Mouse (Mus musculus) neural tube, embryonic 12.5 days (tissue): Measurements from ENCODE around the gene Arid5b. TPM values are rescaled to one million over a fixed set of nuclear protein-coding genes. Genes with fewer than 3 reads are reported as not detected.

ENCODE experiments used
- ATAC-seq: fragments of 200-750 bp; cut with Nextera tagmentation; 2 replicates; pipeline ENCODE4 v1.8.0; 2017; ENCODE audit warnings: low read depth, mild to moderate bottlenecking, moderate TSS enrichment, moderate library complexity; ENCODE audit not compliant: low FRiP score
- H3K27ac ChIP-seq: fragments of 300-500 bp; sonication (generic); 2 replicates; pipeline ENCODE4 v1.5.1; 2016
- H3K27me3 ChIP-seq: fragments of 300-500 bp; sonication (generic); replicated peaks from 2 replicates; pipeline ENCODE4 v1.6.1; 2016; ENCODE audit warnings: mild to moderate bottlenecking
- H3K36me3 ChIP-seq: fragments of 300-500 bp; sonication (generic); 2 replicates; pipeline ENCODE4 v1.6.1; 2016; ENCODE audit warnings: mild to moderate bottlenecking
- H3K4me1 ChIP-seq: fragments of 300-500 bp; sonication (generic); 2 replicates; pipeline ENCODE4 v1.6.1; 2016
- H3K4me2 ChIP-seq: fragments of 300-500 bp; sonication (generic); replicated peaks from 2 replicates; pipeline ENCODE4 v1.6.1; 2016; ENCODE audit warnings: mild to moderate bottlenecking
- H3K4me3 ChIP-seq: fragments of 300-500 bp; sonication (generic); 2 replicates; pipeline ENCODE4 v1.5.1; 2016
- H3K9ac ChIP-seq: fragments of 300-500 bp; sonication (generic); 2 replicates; pipeline ENCODE4 v1.6.1; 2016; ENCODE audit warnings: mild to moderate bottlenecking
- H3K9me3 ChIP-seq: fragments of 300-500 bp; sonication (generic); 2 replicates; pipeline ENCODE4 v1.6.1; 2016; ENCODE audit warnings: mild to moderate bottlenecking
- WGBS: fragments of 180-500 bp; shearing (Covaris S2); methylation state at CpG from one replicate; pipeline ENCODE4 v1.1.7; 2016; 5-methylcytosine and 5-hydroxymethylcytosine counted together
- polyA plus RNA-seq: library from polyadenylated mRNA; unstranded; fragments of >200 nt; fragmentation: Nextera tagmentation; extraction: Ambion mirVana; gene quantifications from 2 replicates; pipeline ENCODE4 v1.2.1, GENCODE M21; 2016

Arid5b gene
- polyA plus RNA-seq, 1 experiment from 2014 or later = 18.3 TPM

GRCm38 (mm10) chr10:68281775-68282106, 3.2 kb upstream of the Arid5b start:
- H3K27ac ChIP-seq = no peak overlapping the region
- H3K36me3 ChIP-seq = no peaks in the 10 kb centered on the region
- H3K4me2 ChIP-seq = peak overlapping the region; percentile 78; the same call in 1 of the 2 replicates
- no peak overlapping the region for H3K4me3 ChIP-seq
- 7% methylated on average over 3 of the region's 3 CpGs for WGBS
- H3K4me1 ChIP-seq = peaks cover 16% of the 10 kb centered on the region
- no peak for ATAC-seq
- H3K27me3 ChIP-seq = no peaks in the 10 kb centered on the region
- H3K9me3 ChIP-seq = no peaks in the 10 kb centered on the region
- no peak overlapping the region for H3K9ac ChIP-seq

GRCm38 (mm10) chr10:68281076-68281774, 2.7 kb upstream of the Arid5b start:
- Histone ChIP-seq H3K4me1 (peaks cover 19% of the 10 kb centered on the region), H3K27me3 (no peaks in the 10 kb centered on the region), H3K36me3 (no peaks in the 10 kb centered on the region), H3K27ac (no peak overlapping the region), H3K4me3 (no peak overlapping the region), H3K9ac (no peak overlapping the region), H3K4me2 (peak overlapping the region; percentile 91; the same call in 1 of the 2 replicates), H3K9me3 (no peaks in the 10 kb centered on the region)
- no peak for ATAC-seq
- WGBS = 23% methylated on average over 6 of the region's 6 CpGs

- H3K4me2 ChIP-seq = peak overlapping the region; percentile 91
- WGBS = under 1% methylated on average over 41 of the region's 41 CpGs
- ATAC-seq = peak; percentile 8; the same call in 1 of the 2 replicates
Observed at GRCm38 (mm10) chr10:68279516-68280501, 1.3 kb upstream of the Arid5b start.

GRCm38 (mm10) chr10:68277671-68278151, 829 bp downstream of the Arid5b start:
- no peaks in the 10 kb centered on the region for H3K9me3 ChIP-seq
- H3K27me3 ChIP-seq = no peaks in the 10 kb centered on the region
- no peak overlapping the region for H3K27ac ChIP-seq
- peaks cover 20% of the 10 kb centered on the region for H3K4me1 ChIP-seq
- H3K4me2 ChIP-seq = peak overlapping the region; percentile 91
- WGBS = under 1% methylated on average over 15 of the region's 15 CpGs
- H3K9ac ChIP-seq = peak overlapping the region; percentile 69
- no peak for ATAC-seq
- peak overlapping the region; percentile 63 for H3K4me3 ChIP-seq
- no peaks in the 10 kb centered on the region for H3K36me3 ChIP-seq

More at GRCm38 (mm10) chr10:68279516-68280501, 1.3 kb upstream of the Arid5b start:
- Histone ChIP-seq H3K9ac (peak overlapping the region; percentile 69), H3K27ac (peak overlapping the region; percentile 34; the same call in 1 of the 2 replicates), H3K9me3 (no peaks in the 10 kb centered on the region), H3K27me3 (no peaks in the 10 kb centered on the region), H3K36me3 (no peaks in the 10 kb centered on the region), H3K4me1 (peaks cover 26% of the 10 kb centered on the region), H3K4me3 (peak overlapping the region; percentile 63)

- peaks cover 13% of the 10 kb centered on the region; the same call in 1 of the 2 replicates for H3K4me1 ChIP-seq
- under 1% methylated on average over 34 of the region's 34 CpGs for WGBS
- ATAC-seq = peak; percentile 57
- H3K36me3 ChIP-seq = no peaks in the 10 kb centered on the region
- no peaks in the 10 kb centered on the region for H3K27me3 ChIP-seq
- H3K9me3 ChIP-seq = no peaks in the 10 kb centered on the region
- H3K4me3 ChIP-seq = peak overlapping the region; percentile 63
- H3K27ac ChIP-seq = peak overlapping the region; percentile 74
- peak overlapping the region; percentile 91 for H3K4me2 ChIP-seq
- H3K9ac ChIP-seq = peak overlapping the region; percentile 69
Observed at GRCm38 (mm10) chr10:68276976-68277441, 1.5 kb downstream of the Arid5b start.

GRCm38 (mm10) chr10:68276350-68276975, 2.1 kb downstream of the Arid5b start:
- 0% methylated on average over 29 of the region's 29 CpGs for WGBS
- Histone ChIP-seq H3K4me2 (peak overlapping the region; percentile 91), H3K27me3 (no peaks in the 10 kb centered on the region), H3K27ac (peak overlapping the region; percentile 74), H3K9ac (peak overlapping the region; percentile 69), H3K4me3 (peak overlapping the region; percentile 63), H3K36me3 (no peaks in the 10 kb centered on the region), H3K4me1 (peaks cover 10% of the 10 kb centered on the region; the same call in 1 of the 2 replicates), H3K9me3 (no peaks in the 10 kb centered on the region)
- ATAC-seq = peak; percentile 35

GRCm38 (mm10) chr10:68274900-68275760, 3.4 kb downstream of the Arid5b start:
- H3K27ac ChIP-seq = no peak overlapping the region

GRCm38 (mm10) chr10:68269789-68270188, 8.8 kb downstream of the Arid5b start:
- 85% methylated on average over 10 of the region's 10 CpGs for WGBS

More at GRCm38 (mm10) chr10:68274900-68275760, 3.4 kb downstream of the Arid5b start:
- ATAC-seq = no peak
- Histone ChIP-seq H3K9me3 (no peaks in the 10 kb centered on the region), H3K4me1 (peaks cover 10% of the 10 kb centered on the region; the same call in 1 of the 2 replicates), H3K9ac (no peak overlapping the region), H3K4me3 (no peak overlapping the region), H3K27me3 (no peaks in the 10 kb centered on the region), H3K36me3 (no peaks in the 10 kb centered on the region), H3K4me2 (peak overlapping the region; percentile 91)
- 27% methylated on average over 18 of the region's 18 CpGs for WGBS

GRCm38 (mm10) chr10:68268629-68269028, 9.9 kb downstream of the Arid5b start:
- no peak overlapping the region for H3K4me2 ChIP-seq
- no peak overlapping the region for H3K4me3 ChIP-seq
- H3K4me1 ChIP-seq = peaks cover 4% of the 10 kb centered on the region; the same call in 1 of the 2 replicates
- no peak overlapping the region for H3K27ac ChIP-seq
- no peaks in the 10 kb centered on the region for H3K9me3 ChIP-seq
- WGBS = 80% methylated on average over 5 of the region's 5 CpGs
- H3K9ac ChIP-seq = no peak overlapping the region
- no peaks in the 10 kb centered on the region for H3K36me3 ChIP-seq
- peak; percentile 41; the same call in 1 of the 2 replicates for ATAC-seq
- no peaks in the 10 kb centered on the region for H3K27me3 ChIP-seq

More at GRCm38 (mm10) chr10:68269789-68270188, 8.8 kb downstream of the Arid5b start:
- Histone ChIP-seq H3K9ac (no peak overlapping the region), H3K4me3 (no peak overlapping the region), H3K4me1 (peaks cover 4% of the 10 kb centered on the region; the same call in 1 of the 2 replicates), H3K27ac (no peak overlapping the region), H3K9me3 (no peaks in the 10 kb centered on the region), H3K4me2 (no peak overlapping the region), H3K36me3 (no peaks in the 10 kb centered on the region), H3K27me3 (no peaks in the 10 kb centered on the region)
- no peak for ATAC-seq

GRCm38 (mm10) chr10:68263969-68264688, 14.4 kb downstream of the Arid5b start:
- no peak overlapping the region for H3K9ac ChIP-seq
- no peaks in the 10 kb centered on the region for H3K36me3 ChIP-seq
- WGBS = 94% methylated on average over 10 of the region's 10 CpGs
- ATAC-seq = no peak
- H3K9me3 ChIP-seq = no peaks in the 10 kb centered on the region
- no peak overlapping the region for H3K4me3 ChIP-seq
- H3K4me1 ChIP-seq = peaks cover 4% of the 10 kb centered on the region; the same call in 1 of the 2 replicates
- H3K27ac ChIP-seq = no peak overlapping the region
- H3K4me2 ChIP-seq = no peak overlapping the region
- no peaks in the 10 kb centered on the region for H3K27me3 ChIP-seq
